Mouse (Mus musculus) myocyte (in vitro differentiated cells): Measurements from ENCODE around the gene Ptprd.

Experiments used
- MAX ChIP-seq: IDR thresholded peaks from one replicate; pipeline ENCODE4 v1.6.1; 2011; ENCODE audit warnings: low read depth, mild to moderate bottlenecking, control low read depth
- MYOD1 ChIP-seq, 3 experiments: IDR thresholded peaks; one replicate each; pipeline ENCODE4 v1.6.1; 2011; ENCODE audit warnings: control low read depth in 2 of 3, low read depth in 2 of 3, mild to moderate bottlenecking in 2 of 3, moderate library complexity in 1 of 3; ENCODE audit not compliant: insufficient read length in 2 of 3, control insufficient read depth in 1 of 3
- MYOG ChIP-seq, 3 experiments: IDR thresholded peaks; one replicate each; pipeline ENCODE4 v1.6.1; 2011; ENCODE audit warnings: control low read depth in 2 of 3, low read depth in 2 of 3, mild to moderate bottlenecking in 2 of 3; ENCODE audit not compliant: insufficient read length in 2 of 3, control insufficient read depth in 1 of 3, insufficient read depth in 1 of 3
- TCF12 ChIP-seq: IDR thresholded peaks from one replicate; pipeline ENCODE4 v1.6.1; 2011; ENCODE audit warnings: mild to moderate bottlenecking, control low read depth; ENCODE audit not compliant: poor library complexity, insufficient read depth, severe bottlenecking
- USF1 ChIP-seq: IDR thresholded peaks from one replicate; pipeline ENCODE4 v1.6.1; 2011; ENCODE audit warnings: low read depth, mild to moderate bottlenecking, control low read depth, moderate library complexity

GRCm38 (mm10) chr4:76024502-76024821 lies 2187.3 kb downstream of the Ptprd start:
- TF ChIP-seq MAX = no peak
- TF ChIP-seq MYOD1 (IDR thresholded peaks at IDR 0.05; ENCODE audit: control insufficient read depth in 1 of 3, insufficient read length in 2 of 3, low read depth in 2 of 3) = no peak
- no peak for TF ChIP-seq TCF12
- TF ChIP-seq MYOG (IDR thresholded peaks at IDR 0.05; ENCODE audit: control insufficient read depth in 1 of 3, insufficient read depth in 1 of 3, insufficient read length in 2 of 3, low read depth in 2 of 3) = no peak
- no peak for TF ChIP-seq USF1
